Mouse (Mus musculus) liver, adult 2 months (tissue): ENCODE measurements around the gene Ankrd52.

ENCODE experiments used
- CTCF ChIP-seq: fragments of 200-500 bp; IDR thresholded peaks from 2 replicates; pipeline ENCODE4 v1.5.1; 2011; ENCODE audit warnings: low read depth, low read length, control low read depth
- POLR2A ChIP-seq: fragments of 200-500 bp; IDR thresholded peaks from 2 replicates; pipeline ENCODE4 v1.6.1; 2011; ENCODE audit warnings: low read length, control low read depth; ENCODE audit not compliant: insufficient read depth; ENCODE audit errors: extremely low read depth

GRCm38 (mm10) chr10:128362568-128362967 lies 14.3 kb upstream of the Ankrd52 start:
- TF ChIP-seq POLR2A (no peak), CTCF (peak; percentile 17; the same call in 1 of the 2 replicates)
